Mouse (Mus musculus): ENCODE measurements around the gene Cbarp.

Gene Cbarp

DNA sequence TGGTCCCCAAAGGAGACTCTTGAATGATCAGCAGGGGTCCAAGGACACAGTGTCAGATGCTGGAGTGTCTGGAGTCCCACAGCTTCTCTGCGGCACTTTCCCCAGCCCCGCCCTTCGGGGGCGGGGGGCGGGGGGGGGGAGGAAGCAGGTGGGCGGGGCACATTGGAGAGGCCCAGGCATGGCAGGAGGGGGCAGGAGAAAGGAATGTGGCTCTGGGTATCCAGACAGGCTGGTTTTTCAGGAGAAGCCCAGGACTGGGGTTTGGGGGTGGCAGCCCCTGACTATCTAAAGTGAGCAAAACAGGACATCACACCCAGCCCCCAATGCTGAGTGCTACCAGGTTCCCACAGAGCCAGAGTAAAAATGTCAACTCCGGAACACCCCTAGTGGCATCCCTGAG, 43.4 kb downstream of the Cbarp start:
- no peak for DNase-seq (ENCODE audit: low spot score)

DNA sequence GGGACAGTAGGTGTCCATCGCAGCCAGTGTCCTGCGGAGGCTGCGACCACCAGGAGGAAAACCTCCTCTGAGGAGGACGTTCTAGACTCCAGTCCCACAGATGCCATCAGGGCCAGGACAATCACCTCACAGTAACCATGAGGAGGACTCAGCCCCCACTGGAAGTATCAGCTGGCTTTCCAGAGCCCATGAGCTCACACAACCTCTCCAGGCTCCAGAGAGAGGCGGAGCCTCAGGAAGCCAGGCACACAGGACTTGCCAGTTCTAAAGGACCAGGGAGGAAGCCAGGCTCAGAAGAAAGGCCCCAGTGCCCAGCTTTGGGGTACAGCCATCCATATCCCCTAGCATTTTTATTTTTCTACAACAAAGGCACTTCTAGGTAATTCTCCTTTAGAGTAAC, 45.1 kb downstream of the Cbarp start:
- no peak for DNase-seq (ENCODE audit: low spot score)

DNA sequence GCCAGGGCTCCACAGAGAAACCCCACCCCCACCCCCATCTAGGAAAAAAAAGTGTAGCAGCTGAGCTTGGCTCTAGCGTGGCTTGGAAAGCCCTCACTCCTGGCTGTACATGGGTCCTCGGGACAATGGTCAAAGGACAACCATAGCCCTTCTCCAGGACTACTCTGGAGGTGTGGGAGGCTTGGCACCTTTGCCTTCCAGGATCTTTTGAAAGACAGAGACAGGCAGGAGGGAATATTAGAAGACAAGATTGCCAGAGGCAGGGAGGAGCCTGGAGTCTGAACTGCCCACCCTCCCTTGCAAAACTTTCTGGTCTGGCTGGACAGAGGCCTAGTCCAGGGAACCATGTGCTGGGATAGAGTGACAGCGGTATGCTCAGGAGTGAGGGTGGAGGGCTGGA, 46.0 kb downstream of the Cbarp start:
- DNase-seq (ENCODE audit: low spot score), result no peak

DNA sequence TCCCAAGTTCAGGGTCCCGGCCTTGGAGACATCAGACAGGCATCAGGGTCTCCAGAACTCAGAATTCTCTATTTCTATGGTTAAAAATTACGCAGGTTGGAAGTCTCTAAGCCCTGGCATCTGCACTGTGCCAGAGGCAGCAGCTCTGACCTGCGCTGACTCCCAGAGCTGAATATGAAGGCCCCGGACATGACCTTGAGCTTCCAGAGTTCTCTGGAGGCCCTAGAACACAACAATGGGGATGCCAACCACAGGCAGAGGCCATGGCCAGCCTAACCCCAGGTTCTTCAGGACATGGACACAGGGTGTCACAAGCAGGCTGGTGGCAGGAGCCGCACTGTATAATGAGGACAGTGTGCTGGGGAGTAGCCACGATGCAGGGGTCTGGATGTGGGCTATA, 46.5 kb downstream of the Cbarp start:
- no peak for DNase-seq (ENCODE audit: low spot score)

DNA sequence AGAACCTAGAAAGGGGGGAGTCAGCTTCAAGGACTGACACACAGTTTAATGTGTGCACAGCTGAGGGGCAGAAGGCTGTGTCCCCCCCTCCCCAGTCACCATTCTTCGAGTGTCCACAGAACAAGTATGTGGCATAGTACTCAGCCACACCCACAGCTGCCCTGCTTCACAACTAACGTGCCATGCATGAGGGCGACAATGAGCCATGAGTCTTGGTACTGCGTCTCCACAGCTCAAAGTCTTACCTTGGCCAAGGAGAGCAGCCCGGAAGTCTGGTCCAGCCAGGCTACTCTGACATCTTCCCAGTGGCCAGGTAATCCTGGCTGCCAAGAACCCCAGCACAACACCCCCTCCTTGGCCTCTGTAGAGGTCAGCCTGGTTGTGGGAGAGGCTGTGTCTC, 47.9 kb downstream of the Cbarp start:
- DNase-seq (ENCODE audit: low spot score), result no peak

DNA sequence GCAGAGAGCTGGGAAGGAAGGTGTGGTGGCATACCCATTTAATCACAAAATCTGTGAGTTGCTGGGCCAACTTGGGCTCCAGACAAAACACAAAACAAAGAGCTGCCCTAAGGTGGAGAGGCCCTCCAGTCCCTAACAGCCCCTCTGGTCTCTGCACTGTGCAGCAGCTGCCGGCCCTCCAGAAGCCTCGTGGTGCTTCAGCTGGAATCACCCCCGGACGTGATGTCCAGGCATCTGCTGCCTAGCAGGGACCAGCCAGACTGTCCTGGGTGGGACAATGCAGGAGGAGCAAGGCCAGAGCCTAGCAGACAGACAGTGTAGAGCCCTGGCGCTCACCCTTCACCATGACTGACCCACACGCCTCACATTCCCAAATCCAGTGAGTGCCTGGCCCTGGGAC, 49.1 kb downstream of the Cbarp start:
- DNase-seq (ENCODE audit: low spot score), result no peak

DNA sequence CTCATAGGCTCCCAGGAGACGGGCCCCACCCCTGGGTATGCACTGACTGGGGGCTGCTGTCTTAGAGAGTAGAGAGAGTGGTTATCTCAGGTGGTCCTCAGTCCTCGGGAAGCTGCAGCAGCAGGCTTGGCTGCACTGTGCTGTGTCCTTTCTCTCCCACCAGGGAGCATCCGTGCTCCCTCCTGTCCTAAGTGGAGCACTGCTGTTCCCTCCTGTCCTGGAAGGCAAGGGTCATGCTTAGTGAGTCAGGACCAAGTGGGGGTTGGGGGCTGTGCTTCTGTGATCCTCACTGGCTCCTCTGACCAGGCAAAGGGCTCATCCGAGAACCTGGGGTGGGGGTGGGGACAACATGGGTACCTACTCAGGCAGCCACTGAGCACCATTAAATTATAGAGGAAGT, 51.5 kb downstream of the Cbarp start:
- peak; percentile 28 for DNase-seq (ENCODE audit: low spot score)

DNA sequence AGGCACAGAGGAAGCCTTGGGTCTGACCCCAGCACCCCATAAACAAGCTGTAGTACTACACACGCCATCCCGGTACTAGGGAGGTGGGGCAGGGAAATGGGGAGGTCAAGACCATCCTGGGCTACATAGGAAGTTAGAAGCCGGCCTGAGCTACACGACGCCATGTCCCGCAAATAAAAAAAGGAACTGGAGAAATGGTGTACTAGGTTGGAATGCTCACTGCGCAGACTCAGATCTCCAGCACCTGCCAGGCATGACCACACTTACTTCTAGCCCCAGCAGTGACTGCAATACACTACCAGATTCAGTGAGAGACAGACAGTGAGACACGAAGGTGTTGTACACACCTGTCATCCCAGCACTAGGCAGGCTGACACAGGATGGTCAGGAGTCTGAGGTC, 53.2 kb downstream of the Cbarp start:
- DNase-seq (ENCODE audit: low spot score), result no peak

DNA sequence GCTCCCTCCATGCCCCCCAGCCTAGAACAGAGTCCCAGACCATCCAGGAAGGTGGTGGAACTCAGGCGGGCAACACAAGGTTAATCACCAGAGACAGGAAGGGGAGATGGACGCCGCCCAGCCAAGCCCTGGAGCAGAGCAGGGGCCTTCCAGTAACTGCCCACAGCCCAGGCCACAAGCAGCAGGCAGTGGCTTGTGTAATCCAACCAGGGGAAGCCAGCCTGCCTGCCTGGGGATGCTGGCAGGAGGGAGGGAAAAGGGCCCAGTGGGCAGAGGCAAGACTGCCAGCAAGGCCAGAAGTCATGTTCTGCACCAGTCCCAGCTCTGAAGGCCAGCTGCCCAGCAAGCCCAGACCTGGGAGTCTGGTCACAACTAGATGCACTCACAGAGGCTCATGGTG, 53.8 kb downstream of the Cbarp start:
- DNase-seq (ENCODE audit: low spot score), result no peak

DNA sequence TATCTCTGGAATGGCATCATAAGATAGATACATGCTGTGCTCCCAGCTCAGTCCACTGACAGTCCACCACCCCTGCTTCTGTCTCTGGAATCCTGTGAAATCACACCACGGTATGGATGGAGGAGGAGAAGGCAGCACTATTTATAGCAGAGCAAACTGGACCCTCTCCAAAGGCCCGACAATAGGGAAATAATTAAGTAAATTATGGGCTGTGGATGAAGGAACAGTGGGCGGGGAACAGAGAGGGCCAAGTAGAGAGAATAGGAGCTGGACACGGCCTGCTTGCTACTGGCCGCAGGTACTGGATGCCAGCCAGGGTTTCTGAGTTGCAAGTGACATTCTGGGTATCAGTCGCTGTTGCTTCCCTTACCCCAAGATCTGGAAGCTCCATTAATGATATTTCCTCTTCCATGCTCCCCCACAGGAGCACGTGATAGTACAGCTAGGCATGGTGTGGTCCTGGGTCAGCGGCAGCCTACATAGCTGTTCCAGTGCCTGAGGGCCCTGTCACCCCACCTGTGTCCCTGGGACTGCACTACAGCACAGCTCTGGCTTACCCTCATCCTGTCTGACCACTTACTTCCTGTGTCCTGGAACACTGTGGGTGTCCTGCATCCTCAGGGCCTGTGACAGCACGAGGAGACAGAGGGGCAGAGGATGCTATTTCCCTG, 55.7 kb downstream of the Cbarp start:
- DNase-seq (ENCODE audit: low spot score), result no peak

DNA sequence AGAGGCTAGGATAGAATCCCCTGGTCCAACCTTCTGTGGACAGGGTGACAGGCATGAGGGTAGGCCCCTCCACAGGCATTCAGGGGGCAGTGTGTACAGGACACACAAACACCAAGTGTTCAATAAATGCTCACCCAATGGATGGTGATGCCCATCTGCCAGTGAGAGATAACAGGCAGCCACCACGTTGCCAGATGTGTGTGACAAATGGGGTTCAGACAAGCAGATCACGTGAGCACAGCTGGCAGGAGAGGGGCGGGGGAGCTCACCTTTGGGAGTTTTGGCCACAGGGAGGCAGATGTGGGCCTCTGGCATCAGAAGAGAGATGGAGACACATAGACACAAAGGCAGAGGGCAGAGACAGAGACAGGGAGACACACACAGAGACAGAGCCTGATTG, 59.6 kb downstream of the Cbarp start:
- no peak for DNase-seq (ENCODE audit: low spot score)

Data from embryo, embryonic 10 days (tissue).